Mouse (Mus musculus): ENCODE data around the gene Mgrn1. TPM values are rescaled to one million over a fixed set of nuclear protein-coding genes. Genes with fewer than 3 reads are reported as not detected.

Mgrn1 gene
- polyA plus RNA-seq, 1 experiment: 98.3 TPM

GRCm38 (mm10) chr16:4965392-4966129 lies 79.5 kb downstream of the Mgrn1 start:
- no peak for DNase-seq
- Histone ChIP-seq H3K27ac (ENCODE audit: control insufficient read depth, insufficient read depth, low read length) (no peak overlapping the region), H3K27me3 (ENCODE audit: control insufficient read depth, insufficient read depth, low read length) (no peaks in the 10 kb centered on the region), H3K36me3 (ENCODE audit: control insufficient read depth, insufficient read depth, low read length) (no peaks in the 10 kb centered on the region), H3K4me1 (replicated peaks; ENCODE audit: control insufficient read depth, insufficient read depth, low read length) (peaks cover 19% of the 10 kb centered on the region), H3K4me3 (ENCODE audit: control insufficient read depth, insufficient read depth, low read length) (no peak overlapping the region)
- TF ChIP-seq POLR2A (IDR thresholded peaks at IDR 0.05; ENCODE audit: control insufficient read depth, extremely low read depth, insufficient read depth, low read length, poor library complexity) (no peak), CTCF (IDR thresholded peaks at IDR 0.05; ENCODE audit: borderline replicate concordance, control insufficient read depth, extremely low read depth, insufficient read depth, low read length, poor library complexity) (no peak)
- WGBS: 96% methylated on average over 8 of the region's 8 CpGs

DNA sequence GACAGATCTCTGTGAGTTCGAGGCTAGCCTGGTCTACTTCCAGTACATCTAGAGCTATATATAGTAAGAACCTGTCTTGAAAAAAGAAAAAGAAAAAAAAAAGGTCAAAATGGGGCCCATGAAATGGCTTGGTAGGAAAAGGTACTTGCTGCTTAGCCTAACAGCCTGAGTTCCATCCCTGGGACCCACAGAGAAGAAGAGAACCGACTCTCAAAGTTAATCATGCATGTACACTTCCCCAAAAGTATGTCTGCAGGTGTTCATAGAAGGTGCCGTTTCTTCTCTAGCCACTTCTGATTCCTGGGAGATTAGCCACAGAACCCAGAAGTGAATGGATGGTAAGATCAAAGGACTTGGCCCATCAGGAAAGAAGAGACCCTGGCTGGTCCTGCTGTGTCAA lies 82.4 kb downstream of the Mgrn1 start:
- no peaks in the 10 kb centered on the region for H3K27me3 ChIP-seq (ENCODE audit: control insufficient read depth, insufficient read depth, low read length)
- TF ChIP-seq POLR2A (IDR thresholded peaks at IDR 0.05; ENCODE audit: control insufficient read depth, extremely low read depth, insufficient read depth, low read length, poor library complexity): no peak
- no peak for TF ChIP-seq CTCF (IDR thresholded peaks at IDR 0.05; ENCODE audit: borderline replicate concordance, control insufficient read depth, extremely low read depth, insufficient read depth, low read length, poor library complexity)
- H3K27ac ChIP-seq (ENCODE audit: control insufficient read depth, insufficient read depth, low read length): no peak overlapping the region
- no peak overlapping the region for H3K4me3 ChIP-seq (ENCODE audit: control insufficient read depth, insufficient read depth, low read length)
- WGBS: 36% methylated on average over 3 of the region's 3 CpGs
- peaks cover 15% of the 10 kb centered on the region for H3K4me1 ChIP-seq (replicated peaks; ENCODE audit: control insufficient read depth, insufficient read depth, low read length)
- H3K36me3 ChIP-seq (ENCODE audit: control insufficient read depth, insufficient read depth, low read length): no peaks in the 10 kb centered on the region
- no peak for DNase-seq

GRCm38 (mm10) chr16:4969055-4969843 lies 83.2 kb downstream of the Mgrn1 start:
- no peak overlapping the region for H3K4me3 ChIP-seq (ENCODE audit: control insufficient read depth, insufficient read depth, low read length)
- H3K27ac ChIP-seq (ENCODE audit: control insufficient read depth, insufficient read depth, low read length): no peak overlapping the region
- no peak for DNase-seq
- 33% methylated on average over 5 of the region's 5 CpGs for whole genome bisulfite sequencing
- no peaks in the 10 kb centered on the region for H3K36me3 ChIP-seq (ENCODE audit: control insufficient read depth, insufficient read depth, low read length)
- H3K4me1 ChIP-seq (replicated peaks; ENCODE audit: control insufficient read depth, insufficient read depth, low read length): peaks cover 15% of the 10 kb centered on the region
- no peaks in the 10 kb centered on the region for H3K27me3 ChIP-seq (ENCODE audit: control insufficient read depth, insufficient read depth, low read length)
- TF ChIP-seq POLR2A (IDR thresholded peaks at IDR 0.05; ENCODE audit: control insufficient read depth, extremely low read depth, insufficient read depth, low read length, poor library complexity): no peak
- TF ChIP-seq CTCF (IDR thresholded peaks at IDR 0.05; ENCODE audit: borderline replicate concordance, control insufficient read depth, extremely low read depth, insufficient read depth, low read length, poor library complexity): no peak

- H3K27me3 ChIP-seq (ENCODE audit: control insufficient read depth, insufficient read depth, low read length): no peaks in the 10 kb centered on the region
- peaks cover 13% of the 10 kb centered on the region for H3K4me1 ChIP-seq (replicated peaks; ENCODE audit: control insufficient read depth, insufficient read depth, low read length)
- no peak for TF ChIP-seq CTCF (IDR thresholded peaks at IDR 0.05; ENCODE audit: borderline replicate concordance, control insufficient read depth, extremely low read depth, insufficient read depth, low read length, poor library complexity)
- no peak for TF ChIP-seq POLR2A (IDR thresholded peaks at IDR 0.05; ENCODE audit: control insufficient read depth, extremely low read depth, insufficient read depth, low read length, poor library complexity)
- H3K27ac ChIP-seq (ENCODE audit: control insufficient read depth, insufficient read depth, low read length): no peak overlapping the region
- no peak for DNase-seq
- no peaks in the 10 kb centered on the region for H3K36me3 ChIP-seq (ENCODE audit: control insufficient read depth, insufficient read depth, low read length)
- no peak overlapping the region for H3K4me3 ChIP-seq (ENCODE audit: control insufficient read depth, insufficient read depth, low read length)
- 67% methylated on average over 4 of the region's 4 CpGs for WGBS
Observed at GRCm38 (mm10) chr16:4971626-4972025, 85.6 kb downstream of the Mgrn1 start.

GRCm38 (mm10) chr16:4974521-4974920 lies 88.5 kb downstream of the Mgrn1 start:
- no peak for TF ChIP-seq CTCF (IDR thresholded peaks at IDR 0.05; ENCODE audit: borderline replicate concordance, control insufficient read depth, extremely low read depth, insufficient read depth, low read length, poor library complexity)
- TF ChIP-seq POLR2A (IDR thresholded peaks at IDR 0.05; ENCODE audit: control insufficient read depth, extremely low read depth, insufficient read depth, low read length, poor library complexity): no peak
- Histone ChIP-seq H3K4me1 (replicated peaks; ENCODE audit: control insufficient read depth, insufficient read depth, low read length) (peaks cover 8% of the 10 kb centered on the region), H3K27me3 (ENCODE audit: control insufficient read depth, insufficient read depth, low read length) (no peaks in the 10 kb centered on the region), H3K4me3 (ENCODE audit: control insufficient read depth, insufficient read depth, low read length) (no peak overlapping the region), H3K36me3 (ENCODE audit: control insufficient read depth, insufficient read depth, low read length) (no peaks in the 10 kb centered on the region), H3K27ac (ENCODE audit: control insufficient read depth, insufficient read depth, low read length) (peak overlapping the region; percentile 53; the same call in 1 of the 2 replicates)
- 75% methylated on average over 5 of the region's 5 CpGs for WGBS
- no peak for DNase-seq

DNA sequence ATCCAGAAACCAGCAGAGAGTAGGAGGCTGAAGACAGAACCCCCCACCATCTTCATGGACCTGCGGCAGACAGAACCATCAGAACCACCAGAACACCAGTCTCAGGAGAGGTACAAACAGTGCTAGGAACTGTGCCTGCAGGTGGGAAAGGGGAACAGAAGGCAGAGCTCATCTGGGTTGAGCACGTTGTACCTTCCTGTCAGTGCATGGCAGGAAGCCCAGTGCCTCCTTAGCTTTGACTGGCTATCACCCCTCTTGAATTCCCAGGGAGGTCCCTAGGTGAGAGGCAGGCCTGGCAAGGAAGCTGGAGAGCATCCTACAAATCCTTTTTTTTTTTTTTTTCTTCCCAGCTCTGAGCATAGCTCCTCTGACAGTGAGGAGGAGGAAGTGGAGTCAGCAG lies 90.1 kb downstream of the Mgrn1 start:
- H3K27me3 ChIP-seq (ENCODE audit: control insufficient read depth, insufficient read depth, low read length): no peaks in the 10 kb centered on the region

More for the DNA sequence above, 90.1 kb downstream of the Mgrn1 start:
- Histone ChIP-seq H3K36me3 (ENCODE audit: control insufficient read depth, insufficient read depth, low read length) (no peaks in the 10 kb centered on the region), H3K4me1 (replicated peaks; ENCODE audit: control insufficient read depth, insufficient read depth, low read length) (peaks cover 8% of the 10 kb centered on the region), H3K4me3 (ENCODE audit: control insufficient read depth, insufficient read depth, low read length) (no peak overlapping the region), H3K27ac (ENCODE audit: control insufficient read depth, insufficient read depth, low read length) (no peak overlapping the region)
- WGBS: 68% methylated on average over 2 of the region's 2 CpGs
- TF ChIP-seq POLR2A (IDR thresholded peaks at IDR 0.05; ENCODE audit: control insufficient read depth, extremely low read depth, insufficient read depth, low read length, poor library complexity): no peak
- TF ChIP-seq CTCF (IDR thresholded peaks at IDR 0.05; ENCODE audit: borderline replicate concordance, control insufficient read depth, extremely low read depth, insufficient read depth, low read length, poor library complexity): no peak
- no peak for DNase-seq
